Mouse (Mus musculus) kidney, embryonic 15.5 days (tissue): ENCODE results near the gene Tmem129. TPM values are rescaled to one million over a fixed set of nuclear protein-coding genes. Genes with fewer than 3 reads are reported as not detected.

Experiments
- polyA plus RNA-seq: library from polyadenylated mRNA; unstranded; fragments of >200 nt; fragmentation: Nextera tagmentation; extraction: Ambion mirVana; gene quantifications from 2 replicates; pipeline ENCODE4 v1.2.1, GENCODE M21; 2015

Tmem129 gene
- polyA plus RNA-seq, 1 experiment from 2014 or later = 37.5 TPM

Other genes with a start within 250 kb of the Tmem129 start
- gene Nkx1-1, start 224.4 kb downstream of the Tmem129 start, polyA plus RNA-seq = not detected in 2 replicates
- 54.5 and 60.4 TPM in 2 replicates for gene Fam53a, start 28.8 kb downstream of the Tmem129 start, polyA plus RNA-seq
- gene Gm9903, start 28.5 kb downstream of the Tmem129 start, polyA plus RNA-seq = 0.36 and 0.79 TPM in 2 replicates
- 238 and 247 TPM in 2 replicates for gene Slbp, start 5.8 kb downstream of the Tmem129 start, polyA plus RNA-seq
- 192 and 195 TPM in 2 replicates for gene Tacc3, start 288 bp downstream of the Tmem129 start, polyA plus RNA-seq
- gene Fgfr3, start 63.3 kb upstream of the Tmem129 start, polyA plus RNA-seq = 16.2 and 17.4 TPM in 2 replicates
- gene Letm1, start 124.4 kb upstream of the Tmem129 start, polyA plus RNA-seq = 45.7 and 48.4 TPM in 2 replicates
- gene Nsd2, start 162.3 kb upstream of the Tmem129 start, polyA plus RNA-seq = 45.2 and 45.4 TPM in 2 replicates